Mouse (Mus musculus) thymus, postnatal 10 days (tissue): ENCODE data around the gene Zdhhc17.

Experiments
- DNase-seq, 2 experiments: peaks; one replicate each; pipeline ENCODE4 v3.0.0; 2021; ENCODE audit warnings: low spot score in 2 of 2

Gene Zdhhc17

GRCm38 (mm10) chr10:110958879-110959278 is 51.1 kb downstream of the Zdhhc17 start:
- DNase-seq, result no peak

GRCm38 (mm10) chr10:110952937-110953451 is 56.9 kb downstream of the Zdhhc17 start:
- DNase-seq, result no peak

GRCm38 (mm10) chr10:110952271-110952670 is 57.7 kb downstream of the Zdhhc17 start:
- no peak for DNase-seq

- no peak for DNase-seq
Observed at GRCm38 (mm10) chr10:110951748-110952147, 58.2 kb downstream of the Zdhhc17 start.

- DNase-seq, result no peak
Observed at GRCm38 (mm10) chr10:110951112-110951511, 58.8 kb downstream of the Zdhhc17 start.

GRCm38 (mm10) chr10:110947574-110947973 is 62.4 kb downstream of the Zdhhc17 start:
- DNase-seq, result no peak

- DNase-seq, result no peak
Observed at GRCm38 (mm10) chr10:110945966-110946365, 64.0 kb downstream of the Zdhhc17 start.

GRCm38 (mm10) chr10:110944175-110944574 is 65.8 kb downstream of the Zdhhc17 start:
- DNase-seq, result no peak

GRCm38 (mm10) chr10:110942806-110943205 is 67.1 kb downstream of the Zdhhc17 start:
- no peak for DNase-seq

- no peak for DNase-seq
Observed at GRCm38 (mm10) chr10:110941968-110942367, 68.0 kb downstream of the Zdhhc17 start.

GRCm38 (mm10) chr10:110940740-110941398 is 69.1 kb downstream of the Zdhhc17 start:
- no peak for DNase-seq

- no peak for DNase-seq
Observed at GRCm38 (mm10) chr10:110939717-110940116, 70.2 kb downstream of the Zdhhc17 start.

- DNase-seq, result no peak
Observed at GRCm38 (mm10) chr10:110938841-110939549, 70.9 kb downstream of the Zdhhc17 start.

- no peak for DNase-seq
Observed at GRCm38 (mm10) chr10:110938361-110938760, 71.6 kb downstream of the Zdhhc17 start.

- DNase-seq, result no peak
Observed at GRCm38 (mm10) chr10:110935669-110936068, 74.3 kb downstream of the Zdhhc17 start.

- no peak for DNase-seq
Observed at GRCm38 (mm10) chr10:110935081-110935480, 74.9 kb downstream of the Zdhhc17 start.

- no peak for DNase-seq
Observed at GRCm38 (mm10) chr10:110933584-110933983, 76.4 kb downstream of the Zdhhc17 start.

GRCm38 (mm10) chr10:110931913-110932560 is 77.9 kb downstream of the Zdhhc17 start:
- peak; percentile 36 to 58 for DNase-seq

GRCm38 (mm10) chr10:110931161-110931912 is 78.6 kb downstream of the Zdhhc17 start:
- DNase-seq, result no peak

GRCm38 (mm10) chr10:110929756-110930155 is 80.2 kb downstream of the Zdhhc17 start:
- DNase-seq, result no peak

- no peak for DNase-seq
Observed at GRCm38 (mm10) chr10:110927491-110927890, 82.4 kb downstream of the Zdhhc17 start.

- no peak for DNase-seq
Observed at GRCm38 (mm10) chr10:110922612-110923011, 87.3 kb downstream of the Zdhhc17 start.
